Mouse (Mus musculus) erythroid progenitor cell, adult 5-6 weeks (primary cell): ENCODE data around the gene Stk19. TPM values are rescaled to one million over a fixed set of nuclear protein-coding genes. Genes with fewer than 3 reads are reported as not detected.
A peak's percentile ranks its signal among the peaks of the same experiment; 100 is the strongest.

Experiments used
- ATAC-seq: replicated peaks from 2 replicates; pipeline ENCODE4 v1.8.0; 2016; ENCODE audit warnings: moderate number of reproducible peaks, mild to moderate bottlenecking, moderate TSS enrichment, inconsistent platforms; ENCODE audit not compliant: poor library complexity, low FRiP score, severe bottlenecking
- total RNA-seq, 2 experiments: library from RNA; stranded (forward) in 1 of 2; stranded (reverse) in 1 of 2; fragments of 150-400 nt in 1 of 2; fragments of 186-747, 209-891 nt in 1 of 2; gene quantifications; 2 replicates each; pipeline versions ENCODE4 v1.2.3 to v1.2.4; 2015 to 2017; ENCODE audit warnings: low replicate concordance in 2 of 2

Gene Stk19
- 12.6 and 18.0 TPM in 2 replicates for total RNA-seq (2015; ENCODE audit: low replicate concordance)
- total RNA-seq (2017; ENCODE audit: low replicate concordance) = 20.5 and 22.2 TPM in 2 replicates

GRCm38 (mm10) chr17:34836856-34837221 is at the start of gene Stk19, which contains the start of gene Dxo:
Gene Stk19 (minus strand): TSS chr17:34836945.
Gene Dxo (plus strand): TSS chr17:34837019.
- peak; percentile 95 for ATAC-seq

DNA sequence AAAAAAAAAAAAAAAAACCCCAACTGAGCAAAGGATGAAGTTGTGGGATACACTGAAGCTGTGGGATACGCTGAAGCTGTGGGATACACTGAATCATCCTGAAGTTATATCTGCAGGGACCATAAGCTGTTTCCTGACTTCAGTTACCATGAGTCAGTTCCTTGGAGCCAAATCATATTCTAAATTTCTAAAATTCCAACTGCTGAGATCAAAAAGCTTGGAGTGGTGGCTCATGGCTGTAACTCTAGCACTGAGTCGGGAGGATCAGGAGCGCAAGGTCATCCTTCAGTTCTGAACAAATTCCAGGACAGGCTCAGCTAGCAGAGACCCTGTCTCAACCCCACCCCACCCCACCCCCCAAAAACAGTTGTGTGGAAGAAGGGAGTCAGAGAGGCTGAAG is 48.9 kb upstream of the Stk19 start:
- ATAC-seq = no peak

GRCm38 (mm10) chr17:34884704-34885103 is 48.0 kb upstream of the Stk19 start:
- ATAC-seq = no peak

DNA sequence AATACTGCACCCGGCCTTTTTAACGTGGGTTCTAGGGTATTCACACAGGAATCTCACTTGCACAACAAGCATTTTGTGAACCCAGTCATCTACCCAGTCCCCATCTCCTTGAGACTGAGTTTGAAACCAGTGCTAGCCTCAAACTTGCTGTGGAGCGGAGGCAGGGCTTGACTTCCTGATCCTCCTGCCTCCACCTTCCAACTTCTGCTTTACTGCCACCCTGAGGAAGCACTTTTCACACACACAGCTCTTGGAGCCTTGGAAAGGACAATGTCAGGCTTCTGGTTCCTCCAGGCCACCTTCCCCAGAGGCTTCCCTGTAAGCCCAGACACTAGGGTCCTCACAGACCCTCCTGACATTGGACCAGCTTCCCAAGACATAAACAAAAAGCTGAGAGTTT is 46.6 kb upstream of the Stk19 start:
- no peak for ATAC-seq

- ATAC-seq = no peak
Measured at GRCm38 (mm10) chr17:34881683-34882310, 45.1 kb upstream of the Stk19 start, which contains the start of gene Gm20547. Gene Gm20547 (minus strand): TSS chr17:34882042.

- no peak for ATAC-seq
Measured at GRCm38 (mm10) chr17:34881166-34881565, 44.4 kb upstream of the Stk19 start.

- ATAC-seq = no peak
Measured at GRCm38 (mm10) chr17:34879336-34879879, 42.7 kb upstream of the Stk19 start, which contains the start of gene Zbtb12. Gene Zbtb12 (plus strand): TSS chr17:34879483.

GRCm38 (mm10) chr17:34874321-34874720 is 37.6 kb upstream of the Stk19 start:
- ATAC-seq = no peak

- ATAC-seq = no peak
Measured at GRCm38 (mm10) chr17:34865981-34866380, 29.2 kb upstream of the Stk19 start.

GRCm38 (mm10) chr17:34862416-34863081 is 25.8 kb upstream of the Stk19 start, which contains the start of gene Cfb:
Gene Cfb (minus strand): TSS chr17:34862518.
- no peak for ATAC-seq

- ATAC-seq = no peak
Measured at GRCm38 (mm10) chr17:34861704-34862415, 25.1 kb upstream of the Stk19 start.

GRCm38 (mm10) chr17:34860514-34860913 is 23.8 kb upstream of the Stk19 start:
- no peak for ATAC-seq

- ATAC-seq = no peak
Measured at GRCm38 (mm10) chr17:34858670-34859069, 21.9 kb upstream of the Stk19 start.

DNA sequence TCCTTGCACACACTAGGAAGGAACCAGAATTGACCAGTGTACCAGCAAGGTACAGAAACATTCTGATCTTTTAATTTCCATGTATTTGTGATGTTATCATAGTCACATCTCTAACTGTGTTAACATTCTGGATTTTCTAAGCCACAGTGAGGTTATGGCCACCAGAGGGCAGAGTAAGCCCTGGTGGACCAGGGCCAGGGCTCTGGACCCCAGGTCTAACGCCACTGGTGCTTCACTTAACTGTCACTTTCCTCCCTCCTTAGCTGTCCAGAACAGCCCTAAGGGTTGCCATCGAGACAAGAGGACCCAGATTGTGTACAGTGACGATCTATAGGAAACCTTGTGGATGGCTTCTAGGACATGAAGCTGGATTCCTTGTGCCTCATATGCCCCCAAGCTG is 19.1 kb upstream of the Stk19 start:
- ATAC-seq = no peak

DNA sequence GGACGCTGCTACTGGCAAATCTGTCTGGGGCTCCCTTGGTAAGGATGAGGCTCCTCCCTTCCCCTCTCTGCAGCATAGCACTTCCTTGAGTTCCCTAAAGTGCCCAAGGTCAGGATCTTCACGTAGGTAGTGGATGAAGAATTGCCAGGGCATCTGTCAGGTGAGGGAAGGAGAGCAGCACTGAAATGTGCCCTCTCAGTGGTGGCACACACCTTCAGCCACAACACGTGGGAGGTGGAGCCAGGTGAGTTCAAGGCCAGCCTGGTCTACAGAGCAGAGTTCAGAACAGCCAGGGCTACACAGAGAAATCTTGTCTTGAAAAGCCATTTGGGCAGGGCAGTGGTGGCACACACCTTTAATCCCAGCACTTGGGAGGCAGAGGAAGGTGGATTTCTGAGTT is 18.0 kb upstream of the Stk19 start:
- no peak for ATAC-seq

GRCm38 (mm10) chr17:34853511-34853910 is 16.8 kb upstream of the Stk19 start:
- no peak for ATAC-seq

- ATAC-seq = peak; percentile 18; the same call in 1 of the 2 replicates
Measured at GRCm38 (mm10) chr17:34850517-34851125, 13.9 kb upstream of the Stk19 start.

DNA sequence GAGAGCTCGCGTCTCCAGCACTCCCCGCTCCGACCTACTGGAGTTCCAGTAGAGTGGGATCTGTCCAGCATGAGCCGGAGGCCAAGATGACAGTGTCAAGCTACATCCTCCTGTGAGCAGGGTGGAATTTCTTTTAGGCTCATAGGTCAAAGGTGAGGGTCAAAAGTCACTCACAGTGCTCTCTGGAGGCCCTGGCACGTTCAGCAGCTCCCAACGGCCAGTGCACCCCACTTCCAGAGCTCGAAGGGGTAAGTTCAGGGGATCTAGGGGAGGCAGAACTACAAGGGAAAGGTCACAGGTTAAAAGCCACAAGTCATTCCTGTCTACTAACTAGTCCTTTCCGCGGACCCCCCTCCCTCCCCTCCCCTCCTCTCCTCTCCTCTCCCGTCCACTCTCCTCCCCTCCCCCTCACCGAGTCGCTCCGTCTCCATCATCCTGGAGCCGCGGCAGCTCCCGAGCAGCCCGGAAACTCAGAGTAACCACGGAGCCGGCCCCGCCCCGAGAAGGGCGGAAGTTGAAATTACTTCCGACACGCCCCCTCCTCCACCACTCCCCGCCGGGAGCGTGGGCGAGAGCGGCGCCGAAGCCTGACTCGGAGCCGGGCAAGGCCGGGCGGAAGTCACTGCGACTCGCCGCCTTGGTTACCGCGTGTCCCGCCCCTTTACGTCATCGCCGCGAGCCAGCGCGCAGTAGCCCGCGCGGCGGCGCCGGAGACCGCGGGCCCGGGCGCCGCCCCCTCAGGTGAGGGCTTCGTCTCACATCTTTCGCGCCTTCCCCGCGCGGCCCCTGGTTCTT is 13.2 kb upstream of the Stk19 start, which contains the start of the genes Skiv2l and Nelfe:
TSS of gene Skiv2l (minus strand) at position 489 of the 795 bp plus-strand sequence.
TSS of gene Nelfe (plus strand) at position 670 of the 795 bp plus-strand sequence.
- ATAC-seq = peak; percentile 97

DNA sequence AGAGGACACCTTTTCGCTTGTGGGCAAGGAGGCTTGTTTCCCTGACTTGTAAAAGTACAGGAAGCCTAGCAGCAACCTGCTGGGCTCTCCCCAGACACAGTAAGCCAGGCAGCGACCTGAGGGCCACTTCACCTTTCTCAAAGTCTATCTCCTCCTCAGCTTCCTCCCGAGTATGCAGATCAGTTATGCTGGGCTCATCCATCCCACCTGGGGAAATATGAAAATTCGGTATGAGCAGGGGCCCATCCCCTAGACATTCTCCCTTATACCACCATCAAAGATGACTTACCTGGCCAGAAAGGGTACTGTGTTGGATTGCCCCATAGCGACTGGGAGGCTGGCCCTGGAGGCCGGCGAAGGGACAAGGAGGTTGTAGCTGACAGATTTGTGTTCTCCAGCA is 10.9 kb upstream of the Stk19 start:
- ATAC-seq = no peak
